24 mouse cellular contexts compared by ENCODE assay signal in genomic region chr10:6909763-6910162, GRCm38 (mm10).
"Had no signal": no experiment of that assay in that cellular context is flagged by ENCODE, and none has a peak within 500 bp of the region (broad histone marks: within the 10 kb centered on the region; RNA-seq: fewer than 3 reads in every experiment).

No protein-coding gene starts in this region.

- H3K27me3 ChIP-seq: kidney, embryonic 15.5 days; limb, embryonic 13.5 days; liver, embryonic 12.5 days; liver, embryonic 15.5 days; lung, embryonic 15.5 days; megakaryocyte, embryonic 14.5 days; midbrain, embryonic 13.5 days; neural tube, embryonic 13.5 days; stomach, embryonic 15.5 days had no signal

- H3K9ac ChIP-seq: kidney, embryonic 15.5 days; limb, embryonic 13.5 days; liver, embryonic 12.5 days; liver, embryonic 15.5 days; lung, embryonic 15.5 days; midbrain, embryonic 13.5 days; neural tube, embryonic 13.5 days; stomach, embryonic 15.5 days had no signal

- H3K4me3 ChIP-seq: kidney, embryonic 15.5 days; limb, embryonic 10.5 days; limb, embryonic 13.5 days; liver, embryonic 12.5 days; liver, embryonic 15.5 days; lung, embryonic 15.5 days; megakaryocyte, embryonic 14.5 days; midbrain, embryonic 10.5 days; midbrain, embryonic 13.5 days; myocyte; neural tube, embryonic 13.5 days; stomach, embryonic 15.5 days had no signal

- H3K4me2 ChIP-seq: kidney, embryonic 15.5 days; limb, embryonic 13.5 days; liver, embryonic 12.5 days; liver, embryonic 15.5 days; lung, embryonic 15.5 days; midbrain, embryonic 13.5 days; neural tube, embryonic 13.5 days; stomach, embryonic 15.5 days had no signal

- ATAC-seq: liver, embryonic 12.5 days; midbrain, embryonic 13.5 days; midbrain, embryonic 16.5 days had no signal

- H3K36me3 ChIP-seq: kidney, embryonic 15.5 days; limb, embryonic 10.5 days; limb, embryonic 13.5 days; liver, embryonic 12.5 days; liver, embryonic 15.5 days; lung, embryonic 15.5 days; midbrain, embryonic 10.5 days; midbrain, embryonic 13.5 days; neural tube, embryonic 13.5 days; stomach, embryonic 15.5 days had no signal

- DNase-seq: kidney, adult 11 months; kidney, adult 8-10 months; kidney, postnatal 10 days; kidney, postnatal 36 days; liver; lung, adult 18-20 months; lung, postnatal 10 days; lung, postnatal 36 days; spleen, adult 18-20 months; thymus, adult 18-20 months; thymus, postnatal 36 days had no signal

- H3K27ac ChIP-seq: kidney, embryonic 15.5 days; limb, embryonic 10.5 days; limb, embryonic 13.5 days; liver, embryonic 12.5 days; liver, embryonic 15.5 days; lung, embryonic 15.5 days; midbrain, embryonic 10.5 days; midbrain, embryonic 13.5 days; neural tube, embryonic 13.5 days; stomach, embryonic 15.5 days had no signal

- H3K4me1 ChIP-seq: kidney, embryonic 15.5 days; limb, embryonic 10.5 days; limb, embryonic 13.5 days; liver, embryonic 12.5 days; liver, embryonic 15.5 days; lung, embryonic 15.5 days; megakaryocyte, embryonic 14.5 days; midbrain, embryonic 13.5 days; neural tube, embryonic 13.5 days; stomach, embryonic 15.5 days had no signal

- H3K9me3 ChIP-seq: kidney, embryonic 15.5 days; limb, embryonic 10.5 days; limb, embryonic 13.5 days; liver, embryonic 12.5 days; liver, embryonic 15.5 days; lung, embryonic 15.5 days; megakaryocyte, embryonic 14.5 days; midbrain, embryonic 10.5 days; midbrain, embryonic 13.5 days; neural tube, embryonic 13.5 days; stomach, embryonic 15.5 days had no signal
